Mouse (Mus musculus): ENCODE results near the gene Treml1.
"Not testable (repeated sequence)": the region's sequence is repeated elsewhere in the genome, so short reads cannot be mapped to it uniquely, and the experiment has no call there.

The Treml1 gene

GRCm38 (mm10) chr17:48359616-48360015 is at the start of gene Treml1:
Gene Treml1, plus strand, starts transcription at chr17:48359916.
- no peak for DNase-seq (ENCODE audit: low spot score)

- DNase-seq (ENCODE audit: low spot score): no peak
These were observed 47.6 kb upstream of the Treml1 start for GRCm38 (mm10) chr17:48312124-48312523.

GRCm38 (mm10) chr17:48315905-48316579 is 43.7 kb upstream of the Treml1 start, which contains the start of gene B430306N03Rik:
Gene B430306N03Rik, plus strand, starts transcription at chr17:48316141.
- DNase-seq (ENCODE audit: low spot score): not testable (repeated sequence)

GRCm38 (mm10) chr17:48318686-48319085 is 41.0 kb upstream of the Treml1 start:
- DNase-seq (ENCODE audit: low spot score): no peak

GRCm38 (mm10) chr17:48321279-48321678 is 38.4 kb upstream of the Treml1 start:
- no peak for DNase-seq (ENCODE audit: low spot score)

GRCm38 (mm10) chr17:48323236-48323635 is 36.5 kb upstream of the Treml1 start:
- DNase-seq (ENCODE audit: low spot score): no peak

GRCm38 (mm10) chr17:48324258-48324657 is 35.5 kb upstream of the Treml1 start:
- no peak for DNase-seq (ENCODE audit: low spot score)

GRCm38 (mm10) chr17:48325093-48325492 is 34.6 kb upstream of the Treml1 start:
- DNase-seq (ENCODE audit: low spot score): no peak

GRCm38 (mm10) chr17:48325638-48326037 is 34.1 kb upstream of the Treml1 start:
- DNase-seq (ENCODE audit: low spot score): no peak

- no peak for DNase-seq (ENCODE audit: low spot score)
These were observed 33.1 kb upstream of the Treml1 start for GRCm38 (mm10) chr17:48326656-48327055.

GRCm38 (mm10) chr17:48332524-48332923 is 27.2 kb upstream of the Treml1 start:
- no peak for DNase-seq (ENCODE audit: low spot score)

GRCm38 (mm10) chr17:48334186-48334585 is 25.5 kb upstream of the Treml1 start:
- DNase-seq (ENCODE audit: low spot score): no peak

GRCm38 (mm10) chr17:48336857-48337256 is 22.9 kb upstream of the Treml1 start:
- DNase-seq (ENCODE audit: low spot score): peak; percentile 49

GRCm38 (mm10) chr17:48340267-48340666 is 19.4 kb upstream of the Treml1 start:
- DNase-seq (ENCODE audit: low spot score): no peak

GRCm38 (mm10) chr17:48341947-48342346 is 17.8 kb upstream of the Treml1 start:
- DNase-seq (ENCODE audit: low spot score): no peak

- no peak for DNase-seq (ENCODE audit: low spot score)
These were observed 16.7 kb upstream of the Treml1 start for GRCm38 (mm10) chr17:48343065-48343464.

- no peak for DNase-seq (ENCODE audit: low spot score)
These were observed 13.9 kb upstream of the Treml1 start for GRCm38 (mm10) chr17:48345824-48346223.

- no peak for DNase-seq (ENCODE audit: low spot score)
These were observed 13.5 kb upstream of the Treml1 start, which contains the start of gene Trem2 for GRCm38 (mm10) chr17:48346231-48346630. Gene Trem2, plus strand, starts transcription at chr17:48346401.

- DNase-seq (ENCODE audit: low spot score): no peak
These were observed 12.9 kb upstream of the Treml1 start for GRCm38 (mm10) chr17:48346834-48347233.

GRCm38 (mm10) chr17:48347287-48347686 is 12.4 kb upstream of the Treml1 start:
- no peak for DNase-seq (ENCODE audit: low spot score)

GRCm38 (mm10) chr17:48350681-48351193 is 9.0 kb upstream of the Treml1 start:
- no peak for DNase-seq (ENCODE audit: low spot score)

GRCm38 (mm10) chr17:48352976-48353375 is 6.7 kb upstream of the Treml1 start:
- not testable (repeated sequence) for DNase-seq (ENCODE audit: low spot score)

- no peak for DNase-seq (ENCODE audit: low spot score)
These were observed 3.9 kb upstream of the Treml1 start for GRCm38 (mm10) chr17:48355822-48356221.

GRCm38 (mm10) chr17:48357892-48358291 is 1.8 kb upstream of the Treml1 start:
- no peak for DNase-seq (ENCODE audit: low spot score)
